Mouse (Mus musculus): ENCODE measurements around the gene Olfr659. TPM values are rescaled to one million over a fixed set of nuclear protein-coding genes. Genes with fewer than 3 reads are reported as not detected.

The Olfr659 gene
- not detected for total RNA-seq (2023)

GRCm38 (mm10) chr7:104666453-104666852 lies at the start of gene Olfr659:
Olfr659 (plus strand) TSS chr7:104666753.

DNA sequence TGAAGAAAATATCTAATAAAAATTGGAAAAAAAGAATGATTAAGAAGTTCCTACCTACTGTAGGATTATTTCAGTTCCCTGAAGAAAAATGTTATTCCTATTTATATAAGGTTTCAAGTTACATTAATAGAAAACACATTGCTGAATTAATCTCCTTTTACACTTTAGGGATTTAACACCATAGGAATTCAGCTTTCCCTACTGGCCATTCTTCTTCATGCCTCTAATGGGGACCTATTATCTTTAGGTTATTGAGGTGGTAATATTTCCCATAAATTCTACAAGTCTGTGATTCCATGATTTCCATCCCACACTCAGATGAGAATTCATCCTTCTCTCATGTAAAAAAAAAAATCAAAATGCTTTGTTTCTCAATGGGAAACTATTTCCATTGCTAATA lies 42.1 kb upstream of the Olfr659 start, which contains the start of gene Olfr657:
Gene Olfr657, plus strand, starts transcription at position 301 of the 400 bp plus-strand sequence.

DNA sequence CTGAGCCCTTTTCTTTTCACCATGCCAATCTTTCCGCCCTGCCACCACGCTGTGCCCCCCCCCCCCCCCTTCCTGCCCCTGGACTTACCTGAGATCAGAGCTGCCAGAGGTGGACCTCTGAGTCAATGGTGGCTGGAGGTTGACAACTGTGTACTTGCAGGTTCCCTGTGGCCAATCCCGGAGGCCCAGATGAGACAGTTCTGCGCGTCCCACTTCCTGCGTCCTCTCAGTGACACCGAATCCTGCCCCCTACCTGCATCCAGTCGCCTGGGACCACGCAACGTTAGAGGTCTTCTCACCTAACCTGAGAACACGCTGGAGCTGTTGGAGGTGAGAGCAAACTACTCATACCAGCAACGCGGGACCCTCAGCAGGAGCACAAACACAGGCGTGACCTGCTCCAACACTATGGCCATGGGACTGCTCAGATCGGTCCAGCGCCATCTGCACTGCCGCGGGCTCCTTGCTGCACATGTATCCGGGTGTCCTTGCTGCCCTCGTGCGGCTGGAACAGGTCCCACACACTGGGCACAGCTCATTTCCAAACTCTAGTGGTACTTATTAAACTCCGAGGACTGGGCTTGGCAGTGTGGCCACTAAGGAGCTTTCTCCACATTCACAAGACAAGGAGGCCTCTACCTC lies 19.6 kb upstream of the Olfr659 start, which contains the start of gene Olfr658:
Gene Olfr658, minus strand, starts transcription at position 465 of the 642 bp plus-strand sequence.

GRCm38 (mm10) chr7:104686201-104686600 lies 19.6 kb downstream of the Olfr659 start, which contains the start of gene Olfr661:
Olfr661 (plus strand) TSS chr7:104686501.

Other genes with a start within 250 kb of the Olfr659 start
- 10 to 100 TPM; 66.0 to 74.1 TPM for gene Trim30a, start 201.6 kb upstream of the Olfr659 start, total RNA-seq (2023)
- gene Trim30d, start 158.9 kb upstream of the Olfr659 start, total RNA-seq (2023) = 10 to 100 TPM in 1 of 2 experiments, 1 to 10 TPM in 1; 8.6 to 10.6 TPM
- gene Olfr651, start 116.6 kb upstream of the Olfr659 start, total RNA-seq (2023) = not detected
- gene Olfr652, start 105.9 kb upstream of the Olfr659 start, total RNA-seq (2023) = not detected
- gene Olfr653, start 89.4 kb upstream of the Olfr659 start, total RNA-seq (2023) = not detected
- not detected for gene Olfr654, start 79.7 kb upstream of the Olfr659 start, total RNA-seq (2023)
- under 1 TPM in 1 of 2 experiments, not detected in 1; 0.44 TPM for gene Olfr655, start 65.0 kb upstream of the Olfr659 start, total RNA-seq (2023)
- gene Olfr656, start 52.8 kb upstream of the Olfr659 start, total RNA-seq (2023) = not detected
- not detected for gene Olfr657, start 42.0 kb upstream of the Olfr659 start, total RNA-seq (2023)
- gene Olfr658, start 19.4 kb upstream of the Olfr659 start, total RNA-seq (2023) = not detected
- not detected for gene Olfr661, start 19.7 kb downstream of the Olfr659 start, total RNA-seq (2023)
- gene Usp17le, start 110.7 kb downstream of the Olfr659 start, total RNA-seq (2023) = not detected
- gene Usp17lb, start 175.8 kb downstream of the Olfr659 start, total RNA-seq (2023) = not detected
- gene Usp17la, start 190.3 kb downstream of the Olfr659 start, total RNA-seq (2023) = not detected
- gene Olfr665, start 211.3 kb downstream of the Olfr659 start, total RNA-seq (2023) = not detected
- gene Olfr666, start 229.2 kb downstream of the Olfr659 start, total RNA-seq (2023) = not detected

Data from T-cell, adult 66 days (primary cell).